Mouse (Mus musculus) c-Kit-positive CD71-negative TER-119-negative erythroid progenitor cells, embryonic 14.5 days (primary cell): ENCODE results near the gene Amotl1.

Source experiments
- DNase-seq: peaks from one replicate; pipeline ENCODE4 v3.0.0-alpha.2; 2013; ENCODE audit warnings: low read depth

The Amotl1 gene

DNA sequence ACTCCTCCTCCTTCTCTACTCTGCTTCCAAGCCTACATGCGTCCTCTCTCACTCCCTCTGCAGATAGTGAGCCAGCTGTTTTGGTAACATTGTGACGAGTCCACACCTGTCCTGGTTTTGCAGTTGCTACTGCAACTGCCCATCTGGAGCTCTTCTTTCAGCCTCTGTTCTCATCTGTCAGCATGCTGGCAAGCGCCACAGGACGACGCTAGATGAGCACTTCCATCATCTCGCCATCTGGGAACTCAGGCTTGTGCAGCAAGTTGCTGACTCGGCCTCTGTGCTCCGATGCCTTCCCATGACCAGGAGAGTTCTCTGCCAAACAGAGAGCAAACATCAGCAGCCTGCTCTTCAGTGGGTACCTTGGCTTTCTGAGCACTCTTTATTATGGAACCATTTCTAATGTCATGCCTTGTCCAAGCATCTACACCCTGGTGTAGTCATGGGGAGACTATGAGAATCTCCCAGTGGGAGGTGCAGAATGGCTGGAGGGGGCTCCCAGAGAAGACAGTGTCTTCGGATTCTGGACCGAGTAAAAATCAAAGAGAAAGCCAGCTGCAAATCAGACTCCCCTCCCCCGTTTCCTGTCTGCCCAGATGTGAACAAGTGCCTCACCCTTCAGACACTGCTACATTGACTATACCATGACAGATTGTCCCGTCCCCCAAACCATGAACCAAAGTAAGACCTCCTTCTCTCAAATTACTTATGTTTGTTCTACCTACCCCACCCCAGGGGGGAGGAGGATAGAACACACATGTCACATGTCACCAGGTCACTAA lies 97.1 kb downstream of the Amotl1 start:
- DNase-seq: no peak

DNA sequence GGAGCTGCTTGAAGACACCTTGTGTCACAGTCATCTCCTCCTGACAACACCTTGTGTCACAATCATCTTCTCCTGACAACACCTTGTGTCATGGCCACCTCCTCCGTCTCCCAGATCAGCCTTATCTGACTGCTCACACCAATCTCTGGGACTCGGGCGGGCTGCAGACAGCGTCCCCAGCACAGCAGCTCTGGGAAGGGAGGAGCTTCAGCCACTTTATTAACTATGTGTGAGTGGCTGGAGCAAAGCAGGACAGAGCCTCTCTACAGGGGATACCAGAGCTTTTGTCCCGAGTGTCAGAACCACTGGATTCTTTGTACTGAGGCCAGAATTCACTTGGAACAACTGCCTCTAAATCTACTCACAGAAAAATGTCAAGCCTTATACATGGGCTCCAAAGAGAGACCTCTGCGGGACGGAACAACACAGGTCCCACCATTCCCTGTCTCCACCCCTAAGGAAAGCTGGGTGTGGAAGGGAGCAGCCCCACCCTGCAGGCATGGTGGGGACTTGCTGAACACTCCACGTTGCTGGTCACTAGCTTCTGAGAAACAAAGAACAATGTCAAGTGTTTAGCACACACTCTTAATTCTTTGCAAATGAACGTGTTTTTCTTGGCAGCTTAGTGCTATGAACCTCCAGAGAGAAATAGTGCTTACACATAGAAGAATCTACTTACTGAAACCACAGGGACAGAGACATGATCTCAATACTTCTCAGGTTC lies 100.7 kb downstream of the Amotl1 start:
- DNase-seq: no peak

DNA sequence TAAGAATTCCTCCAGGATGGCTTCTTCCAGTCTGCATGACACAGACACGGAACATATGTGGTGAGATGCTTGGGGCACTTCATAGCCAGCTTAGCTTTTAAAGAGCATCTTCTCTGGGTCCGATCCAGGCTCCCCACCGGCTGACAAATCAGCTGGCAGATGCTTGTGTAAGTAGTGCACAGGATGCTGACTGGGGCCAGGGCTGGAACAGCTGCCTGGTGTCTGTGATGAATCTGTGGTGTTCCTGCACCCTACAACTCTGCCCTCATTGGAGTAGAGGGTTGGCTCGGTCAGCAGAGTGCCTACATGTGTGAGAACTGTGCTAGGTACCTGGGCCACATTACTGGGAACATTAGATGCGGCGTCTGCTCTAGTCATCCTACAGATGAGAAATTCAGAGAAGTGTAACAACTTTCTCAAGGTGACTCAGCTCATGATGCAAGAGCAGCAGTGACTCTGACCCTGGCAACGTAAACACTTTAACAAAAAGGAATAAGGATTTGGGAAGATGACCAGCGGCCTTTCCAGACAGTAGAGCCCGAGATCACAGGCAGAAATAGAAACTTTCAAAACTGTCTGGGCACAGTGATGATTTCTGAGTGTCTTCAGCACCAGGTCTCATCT lies 109.9 kb downstream of the Amotl1 start:
- DNase-seq: no peak

DNA sequence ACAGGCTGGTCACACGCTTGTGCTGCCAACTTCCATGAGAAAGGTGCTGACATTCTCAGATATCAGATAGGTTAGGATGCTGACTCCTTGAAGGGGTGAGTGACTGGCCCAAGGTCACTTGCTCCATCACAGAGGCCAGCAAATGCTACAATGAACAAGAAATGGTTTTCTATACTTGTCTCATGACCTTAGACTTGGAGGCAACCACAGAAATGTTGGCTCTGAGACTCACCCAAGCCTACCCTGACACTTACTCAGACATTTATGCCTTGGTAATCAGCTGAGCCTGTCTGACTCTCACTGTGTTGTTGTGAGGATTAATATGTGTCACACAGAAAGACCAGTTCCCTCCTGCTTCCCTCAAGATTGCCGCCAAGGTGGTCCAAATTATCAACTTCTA lies 111.2 kb downstream of the Amotl1 start:
- DNase-seq: no peak

DNA sequence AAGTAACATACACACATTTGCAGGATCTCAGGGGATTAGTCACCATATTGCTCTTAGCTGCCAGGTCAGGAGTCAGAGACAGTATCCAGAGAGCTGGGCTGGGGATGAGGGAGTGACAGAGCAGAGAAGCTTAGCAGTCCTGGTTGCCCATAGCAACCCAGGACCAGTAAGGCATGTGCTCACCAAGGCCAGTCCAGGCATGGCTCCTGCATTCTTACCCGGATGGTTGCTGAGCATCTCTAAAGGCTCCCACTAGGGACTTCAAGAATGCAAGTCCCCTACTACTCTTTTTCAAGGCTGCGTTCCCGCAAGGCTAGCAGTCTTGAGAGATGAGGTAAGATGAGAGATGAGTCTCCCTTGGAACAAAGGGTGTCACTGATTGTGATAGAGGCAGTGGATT lies 112.6 kb downstream of the Amotl1 start:
- no peak for DNase-seq

DNA sequence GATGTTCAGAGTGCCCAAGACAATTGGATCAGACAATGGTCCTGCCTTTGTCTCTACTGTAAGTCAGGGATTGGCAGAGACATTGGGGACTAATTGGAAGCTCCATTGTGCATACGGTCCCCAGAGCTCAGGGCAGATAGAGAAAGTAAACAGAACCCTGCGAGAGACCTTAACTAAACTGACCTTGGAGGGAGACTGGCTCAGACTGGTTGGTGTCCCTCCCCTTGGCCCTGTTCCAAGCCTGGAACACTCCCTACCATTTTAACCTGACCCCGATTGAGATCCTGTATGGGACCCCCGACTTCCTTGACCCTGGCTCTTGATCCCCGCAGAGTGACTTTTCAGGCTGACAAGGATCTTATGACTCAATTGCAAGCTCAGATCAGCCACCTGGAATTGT lies 114.9 kb downstream of the Amotl1 start:
- no peak for DNase-seq

DNA sequence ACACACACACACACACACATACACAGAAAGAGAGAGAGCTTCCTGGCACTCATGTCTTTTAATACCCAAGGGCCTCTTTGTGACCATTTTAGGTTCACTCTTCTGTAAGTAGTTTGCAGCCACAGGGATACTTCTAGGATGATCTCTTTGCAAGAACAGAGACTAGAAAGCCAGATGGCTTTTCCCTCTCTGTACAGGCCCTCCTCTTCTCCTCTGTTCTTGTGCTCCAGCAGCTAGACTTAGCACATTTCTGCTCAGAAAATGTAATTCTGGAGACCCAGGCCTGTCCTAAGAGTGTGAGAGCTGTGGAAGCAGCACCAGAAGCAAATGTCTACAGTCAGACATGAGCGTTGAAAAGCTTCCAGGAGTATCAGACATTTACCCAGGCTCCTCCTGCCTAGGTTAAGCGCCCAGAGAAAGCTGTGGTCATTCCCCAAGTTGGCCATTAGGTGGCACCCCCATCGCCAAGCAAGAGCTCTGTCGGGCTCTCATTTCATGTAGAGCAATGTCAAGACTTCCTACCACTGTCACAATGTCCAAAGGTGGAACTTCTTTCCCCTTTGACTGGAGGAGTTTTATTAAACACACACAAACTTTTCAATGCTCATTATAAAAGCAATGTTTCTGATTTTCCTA lies 121.3 kb downstream of the Amotl1 start:
- DNase-seq: peak; percentile 32

DNA sequence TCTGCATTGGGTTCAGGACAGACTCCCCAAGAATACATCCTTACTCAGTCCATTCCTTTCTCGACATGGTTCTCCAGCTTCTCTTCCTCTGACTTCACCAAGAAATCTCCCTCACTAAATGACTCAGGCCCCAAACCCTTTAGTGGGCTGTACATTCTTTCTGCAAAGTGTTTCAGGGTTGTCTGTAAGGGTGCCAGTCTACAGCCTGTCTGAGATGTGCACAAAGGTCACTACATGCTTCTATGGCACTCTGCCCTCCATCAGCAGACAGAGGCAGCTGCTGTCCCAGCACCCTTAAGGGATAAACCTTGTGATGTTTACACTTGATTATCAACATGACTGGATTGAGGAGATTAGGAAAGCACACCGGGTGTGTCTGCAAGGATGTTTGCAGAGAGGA lies 123.2 kb downstream of the Amotl1 start:
- DNase-seq: no peak

DNA sequence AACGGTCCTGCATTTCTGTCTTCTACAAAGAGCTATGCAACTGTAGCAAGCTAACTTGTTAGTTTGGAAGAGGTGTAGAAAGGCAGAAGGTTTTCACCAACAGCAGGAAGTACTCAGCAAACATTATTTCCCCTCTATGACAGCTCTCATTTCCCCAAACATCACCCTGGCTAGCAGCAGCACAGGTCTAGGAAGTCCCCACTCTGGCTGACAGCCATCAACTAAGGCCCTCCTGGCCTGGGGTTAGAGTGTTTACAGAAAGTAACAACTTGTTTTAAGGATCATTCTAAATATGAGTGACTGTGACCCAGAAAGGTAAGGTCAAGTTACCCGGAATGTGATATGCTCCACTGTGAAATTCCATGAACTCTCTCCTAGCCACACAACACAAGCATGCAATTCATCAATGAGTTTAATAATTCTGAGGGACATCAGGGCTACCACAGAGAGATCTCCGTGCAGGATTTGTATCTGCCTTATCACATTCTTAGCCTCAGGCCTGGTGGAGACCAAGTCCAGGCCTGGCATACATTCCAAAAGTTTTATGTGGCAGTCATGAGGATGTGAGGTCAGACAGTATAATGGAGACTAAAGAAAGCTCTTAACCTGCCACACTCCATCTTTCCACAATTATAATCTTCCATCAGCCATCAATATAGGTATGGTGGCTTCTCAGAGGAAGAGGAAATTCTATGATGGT lies 123.7 kb downstream of the Amotl1 start:
- no peak for DNase-seq

DNA sequence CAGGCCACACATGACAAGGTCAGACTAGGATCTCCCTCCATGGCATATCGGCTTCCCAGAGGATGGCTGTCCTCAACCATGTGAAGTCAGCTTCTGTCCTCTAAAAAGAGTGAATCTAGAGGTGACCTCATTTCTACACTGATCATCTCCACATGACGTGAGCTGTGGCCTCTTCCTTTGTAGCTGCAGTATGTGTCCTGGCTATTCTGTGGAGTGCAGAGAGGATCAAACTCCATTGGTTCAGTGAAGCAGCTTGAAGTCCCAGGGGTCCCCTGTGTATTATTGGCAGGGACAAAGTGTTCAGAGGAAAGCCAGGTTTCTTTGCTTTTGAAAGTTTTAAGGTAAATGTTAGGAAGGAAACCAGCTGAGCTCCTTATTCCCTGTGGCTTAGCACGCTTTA lies 126.8 kb downstream of the Amotl1 start:
- no peak for DNase-seq

DNA sequence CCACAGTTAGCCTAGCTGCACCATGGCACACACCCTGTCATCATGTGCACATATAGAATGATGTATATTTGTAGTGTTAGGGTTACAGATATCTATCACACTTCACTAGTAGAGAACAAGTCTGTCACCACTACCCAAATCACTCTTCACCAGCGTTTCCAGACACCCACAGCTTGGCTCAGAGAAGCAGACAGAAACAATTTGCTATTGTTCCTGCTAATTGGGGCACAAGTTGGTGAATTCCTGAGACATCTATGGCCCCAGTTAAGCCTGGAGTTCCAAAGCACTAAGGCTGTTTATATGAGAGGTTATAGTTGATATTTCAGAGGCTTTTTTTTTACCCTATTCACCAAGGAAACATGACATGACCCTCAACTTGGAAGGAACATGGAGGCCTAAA lies 127.6 kb downstream of the Amotl1 start:
- no peak for DNase-seq

DNA sequence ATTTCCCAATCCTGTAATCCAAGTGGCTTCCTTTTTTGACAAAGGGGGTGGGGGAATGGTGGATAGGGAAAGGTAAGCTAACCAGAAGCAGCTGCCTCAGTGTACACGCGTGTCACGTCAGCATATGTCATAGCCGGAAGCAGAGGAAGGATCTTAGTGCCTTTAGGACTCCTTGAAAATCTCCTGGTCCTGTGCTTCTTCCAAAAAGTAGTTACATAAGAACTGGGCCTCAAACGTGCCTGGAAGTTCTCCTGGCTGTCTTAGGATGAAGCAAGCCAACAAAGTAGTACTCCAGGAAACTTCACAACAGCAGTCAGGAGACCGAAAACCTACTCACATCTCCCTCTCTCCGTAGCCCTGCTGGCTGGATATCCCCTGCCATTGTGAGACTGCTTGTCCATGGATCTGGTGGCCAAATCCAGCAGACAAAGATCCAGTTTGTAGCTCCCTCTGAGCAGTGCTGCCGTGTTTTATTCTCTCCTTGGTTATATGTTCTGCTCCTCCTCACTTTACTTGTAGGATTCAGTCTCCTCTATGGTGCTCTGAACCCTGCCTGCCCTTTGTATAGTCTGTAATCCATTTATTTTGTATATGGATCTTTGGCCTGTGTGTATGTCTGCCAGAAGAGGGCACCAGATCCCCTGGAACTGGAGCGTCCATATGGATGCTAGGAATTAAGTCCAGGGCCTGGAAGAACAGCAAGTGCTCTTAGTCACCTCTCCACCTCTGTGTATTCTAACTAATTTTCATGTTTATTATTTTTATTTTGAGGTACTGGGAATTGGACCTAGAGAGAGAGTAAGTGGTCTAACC lies 132.0 kb downstream of the Amotl1 start:
- no peak for DNase-seq

DNA sequence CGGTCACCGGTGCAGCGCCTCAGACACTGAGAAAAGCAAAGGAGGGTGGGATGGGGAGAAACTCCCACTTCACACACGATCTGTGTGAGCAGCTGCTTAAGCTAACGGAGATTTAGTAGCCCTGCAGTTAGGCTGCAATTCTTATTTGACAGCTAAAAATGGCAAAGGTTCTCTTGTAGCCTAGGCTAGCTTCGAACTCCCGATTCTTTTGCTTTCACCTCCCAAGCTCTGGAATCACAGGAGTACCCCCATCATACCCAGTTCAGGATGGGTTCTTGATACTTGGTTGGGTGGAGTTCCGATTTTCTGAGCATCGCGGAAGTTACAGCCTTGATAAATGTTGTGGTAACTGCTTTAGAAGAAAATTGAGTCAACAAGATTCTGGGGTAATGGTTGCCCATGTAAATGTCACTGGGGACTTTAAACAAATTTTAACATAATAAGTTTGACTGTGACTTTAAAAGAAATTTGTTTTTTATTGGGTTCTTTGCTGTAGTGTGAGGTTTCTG lies 143.9 kb downstream of the Amotl1 start:
- no peak for DNase-seq

DNA sequence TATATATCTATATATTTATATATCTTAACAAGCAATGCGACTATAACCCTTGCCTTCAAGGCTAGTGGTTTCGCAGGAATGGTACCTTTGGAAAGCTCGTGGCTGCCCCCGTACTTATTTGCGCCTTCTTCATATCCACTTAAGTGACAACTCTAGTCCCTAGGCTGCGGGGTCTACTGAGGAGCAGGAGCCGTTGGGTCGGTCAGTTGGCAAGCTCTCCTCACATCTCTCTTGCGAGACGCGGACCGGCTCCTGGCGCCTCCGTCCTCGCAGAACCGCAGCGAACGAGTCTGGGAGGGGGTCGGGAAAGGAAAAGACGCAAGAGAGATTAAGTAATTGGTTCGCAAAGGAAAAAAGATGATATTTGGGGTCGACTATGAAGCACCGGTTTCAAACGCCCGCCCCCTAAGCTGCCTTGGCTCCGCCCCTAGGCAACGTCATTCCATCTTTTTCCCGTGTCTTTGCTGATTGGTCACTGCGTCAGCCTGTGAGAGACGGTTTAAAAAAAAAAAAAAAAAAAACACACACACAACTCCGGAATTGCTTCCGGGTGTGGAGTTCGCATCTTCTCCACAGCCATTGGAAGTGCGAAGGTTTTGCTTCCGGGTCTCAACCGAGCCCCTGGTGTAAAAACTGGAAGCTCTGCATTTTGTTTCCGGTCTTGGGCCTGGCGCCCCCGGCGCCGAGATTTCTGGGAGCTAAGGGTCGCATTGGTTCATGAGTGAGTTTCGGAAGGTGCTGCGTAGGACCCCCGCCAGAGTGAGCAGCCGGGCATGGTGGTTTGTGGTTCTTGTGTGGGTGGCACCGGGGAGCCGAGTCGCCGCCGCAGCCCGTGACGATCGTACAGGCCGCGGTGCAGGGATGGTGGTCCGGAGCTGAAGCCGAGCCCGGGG lies 144.6 kb downstream of the Amotl1 start, which contains the start of the genes Kdm4d and Cwc15:
Gene Kdm4d (minus strand): TSS at position 460 of the 893 bp plus-strand sequence.
Gene Cwc15 (plus strand): TSS at position 595 of the 893 bp plus-strand sequence.
- peak; percentile 95 for DNase-seq

DNA sequence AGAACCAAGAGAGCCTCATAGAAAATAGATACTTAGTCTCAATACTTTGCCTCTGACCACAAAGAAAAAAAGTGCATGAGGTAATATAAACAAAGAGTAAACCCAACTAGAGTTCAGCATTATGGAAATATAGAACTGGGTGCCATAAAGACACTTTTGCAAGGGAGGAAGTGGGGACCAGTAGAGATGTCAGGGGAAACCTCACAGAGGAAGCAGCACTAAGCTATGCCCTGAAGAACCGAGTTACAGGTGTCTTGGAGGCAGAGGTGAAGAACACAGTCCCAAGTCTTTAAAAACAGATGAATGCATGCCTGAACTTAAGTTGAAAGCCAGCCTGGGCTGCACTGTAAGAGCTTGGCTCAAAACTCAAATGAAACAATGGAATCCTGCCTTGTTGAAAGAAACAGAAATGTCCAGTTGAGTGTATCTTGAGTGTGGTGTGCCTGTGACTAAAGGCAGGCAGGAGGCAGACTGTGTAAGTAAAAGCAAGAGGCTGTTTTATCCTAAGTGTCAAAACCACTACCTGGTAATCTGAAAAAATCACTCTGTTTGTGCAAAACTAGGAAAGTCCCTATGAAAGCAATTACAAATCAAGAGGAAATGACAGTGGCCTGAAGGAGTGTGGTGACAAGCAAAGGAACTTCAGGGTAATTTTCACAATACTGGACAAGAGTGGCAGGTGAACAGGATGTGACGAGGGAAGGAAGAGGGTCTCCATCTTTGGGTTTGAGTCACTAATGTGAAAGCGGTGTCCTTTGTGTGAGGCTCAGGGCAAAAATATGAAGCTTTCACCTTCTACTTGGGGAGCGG lies 145.8 kb downstream of the Amotl1 start:
- DNase-seq: no peak
